Mouse (Mus musculus) kidney, adult 2 months (tissue): ENCODE measurements around the gene Dtnb. TPM values are rescaled to one million over a fixed set of nuclear protein-coding genes. Genes with fewer than 3 reads are reported as not detected.

Experiments used
- DNase-seq: peaks from one replicate; pipeline ENCODE4 v3.0.0; 2021
- H3K27ac ChIP-seq: fragments of 200-500 bp; 2 replicates; pipeline ENCODE4 v1.5.1; 2012; ENCODE audit warnings: low read depth, low read length, control low read depth, inconsistent platforms; ENCODE audit not compliant: insufficient read depth
- H3K27me3 ChIP-seq: fragments of 200-500 bp; replicated peaks from 2 replicates; pipeline ENCODE4 v1.6.1; 2012; ENCODE audit warnings: mild to moderate bottlenecking, moderate library complexity, low read length, inconsistent platforms; ENCODE audit not compliant: control insufficient read depth, insufficient read depth
- H3K36me3 ChIP-seq: fragments of 200-500 bp; 2 replicates; pipeline ENCODE4 v1.6.1; 2012; ENCODE audit warnings: mild to moderate bottlenecking, moderate library complexity, low read length, inconsistent platforms; ENCODE audit not compliant: control insufficient read depth, insufficient read depth
- H3K4me1 ChIP-seq: fragments of 200-500 bp; 2 replicates; pipeline ENCODE4 v1.6.1; 2011; ENCODE audit warnings: low read length; ENCODE audit not compliant: control insufficient read depth, insufficient read depth
- H3K4me3 ChIP-seq: fragments of 200-500 bp; 2 replicates; pipeline ENCODE4 v1.5.1; 2011; ENCODE audit warnings: mild to moderate bottlenecking, low read depth, low read length, control low read depth; ENCODE audit not compliant: insufficient read depth
- CTCF ChIP-seq: fragments of 200-500 bp; conservative IDR thresholded peaks from 2 replicates; pipeline ENCODE4 v1.5.1; 2011; ENCODE audit warnings: low read depth, mild to moderate bottlenecking, control low read depth, low read length, moderate library complexity, mixed read lengths; ENCODE audit not compliant: insufficient read depth, insufficient read length
- POLR2A ChIP-seq: fragments of 200-500 bp; IDR thresholded peaks from one replicate; pipeline ENCODE4 v1.6.1; 2011; ENCODE audit warnings: low read depth, low read length, control low read depth
- WGBS: fragments of 180-500 bp; shearing (Covaris S2); methylation state at CpG from one replicate; pipeline ENCODE4 v1.1.7; 2018; 5-methylcytosine and 5-hydroxymethylcytosine counted together
- polyA plus RNA-seq: library from polyadenylated mRNA; depleted of rRNA; stranded (reverse); fragments of >200 nt; gene quantifications from 2 replicates; pipeline ENCODE4 v1.2.3, GENCODE M21; 2012; rRNA removed

Dtnb gene
- polyA plus RNA-seq, 1 experiment, result 60.5 TPM

- DNase-seq, result no peak
- Histone ChIP-seq H3K36me3 (no peaks in the 10 kb centered on the region), H3K27me3 (no peaks in the 10 kb centered on the region), H3K4me1 (peaks cover 41% of the 10 kb centered on the region), H3K27ac (no peak overlapping the region), H3K4me3 (no peak overlapping the region)
- TF ChIP-seq CTCF (no peak), POLR2A (no peak)
- WGBS, result 81% methylated on average over 5 of the region's 5 CpGs
Measured at GRCm38 (mm10) chr12:3827771-3828170, 255.6 kb downstream of the Dtnb start.

Other genes with a start within 250 kb of the Dtnb start
- gene Kif3c, start 207.2 kb upstream of the Dtnb start, polyA plus RNA-seq, result 5.7 and 7.2 TPM in 2 replicates
- gene Asxl2, start 145.5 kb upstream of the Dtnb start, polyA plus RNA-seq, result 8.0 and 8.2 TPM in 2 replicates
- 11.8 and 12.9 TPM in 2 replicates for gene Dnmt3a, start 233.6 kb downstream of the Dtnb start, polyA plus RNA-seq